Mouse (Mus musculus) limb, embryonic 11.5 days (tissue): ENCODE measurements around the gene Hist1h4d. TPM values are rescaled to one million over a fixed set of nuclear protein-coding genes. Genes with fewer than 3 reads are reported as not detected.
"Not testable (repeated sequence)": the region's sequence is repeated elsewhere in the genome, so short reads cannot be mapped to it uniquely, and the experiment has no call there.

Source experiments
- ATAC-seq: fragments of 200-750 bp; cut with Nextera tagmentation; 2 replicates; pipeline ENCODE4 v1.8.0; 2017; ENCODE audit warnings: low read depth; ENCODE audit not compliant: insufficient number of reproducible peaks, low FRiP score, low TSS enrichment
- DNase-seq: peaks from one replicate; pipeline ENCODE4 v3.0.0-alpha.2; 2015; ENCODE audit warnings: low spot score
- H3K27ac ChIP-seq: fragments of 300-500 bp; sonication (generic); replicated peaks from 2 replicates; pipeline ENCODE4 v1.5.1; 2014; ENCODE audit warnings: low read depth, mild to moderate bottlenecking, low read length
- H3K27me3 ChIP-seq: fragments of 300-500 bp; sonication (generic); 2 replicates; pipeline ENCODE4 v1.6.1; 2014; ENCODE audit warnings: mild to moderate bottlenecking, low read length, mixed read lengths; ENCODE audit not compliant: control insufficient read depth, insufficient read depth
- H3K36me3 ChIP-seq: fragments of 300-500 bp; sonication (generic); 2 replicates; pipeline ENCODE4 v1.6.1; 2014; ENCODE audit warnings: mild to moderate bottlenecking, low read length, moderate library complexity, mixed read lengths; ENCODE audit not compliant: control insufficient read depth, insufficient read depth
- H3K4me1 ChIP-seq: fragments of 300-500 bp; sonication (generic); 2 replicates; pipeline ENCODE4 v1.6.1; 2014; ENCODE audit warnings: low read length, mixed read lengths; ENCODE audit not compliant: control insufficient read depth, insufficient read depth
- H3K4me2 ChIP-seq: fragments of 300-500 bp; sonication (generic); 2 replicates; pipeline ENCODE4 v1.6.1; 2014; ENCODE audit warnings: low read depth, mild to moderate bottlenecking, moderate library complexity; ENCODE audit not compliant: severe bottlenecking
- H3K4me3 ChIP-seq: fragments of 300-500 bp; sonication (generic); 2 replicates; pipeline ENCODE4 v1.5.1; 2014; ENCODE audit warnings: low read depth, low read length
- H3K9ac ChIP-seq: fragments of 300-500 bp; sonication (generic); 2 replicates; pipeline ENCODE4 v1.6.1; 2014; ENCODE audit warnings: mild to moderate bottlenecking, low read length
- H3K9me3 ChIP-seq: fragments of 300-500 bp; sonication (generic); 2 replicates; pipeline ENCODE4 v1.6.1; 2016; ENCODE audit warnings: low read length; ENCODE audit not compliant: control insufficient read depth
- WGBS: fragments of 180-500 bp; shearing (Covaris S2); extraction: QIAGEN DNeasy Blood & Tissue Kit; methylation state at CpG from one replicate; pipeline ENCODE4 v1.1.7; 2014; 5-methylcytosine and 5-hydroxymethylcytosine counted together
- polyA plus RNA-seq: library from polyadenylated mRNA; unstranded; fragments of >200 nt; fragmentation: Nextera tagmentation; extraction: Ambion mirVana; gene quantifications from 2 replicates; pipeline ENCODE4 v1.2.1, GENCODE M21; 2014

Hist1h4d gene
- polyA plus RNA-seq, 1 experiment from 2014 or later: 134 TPM

DNA sequence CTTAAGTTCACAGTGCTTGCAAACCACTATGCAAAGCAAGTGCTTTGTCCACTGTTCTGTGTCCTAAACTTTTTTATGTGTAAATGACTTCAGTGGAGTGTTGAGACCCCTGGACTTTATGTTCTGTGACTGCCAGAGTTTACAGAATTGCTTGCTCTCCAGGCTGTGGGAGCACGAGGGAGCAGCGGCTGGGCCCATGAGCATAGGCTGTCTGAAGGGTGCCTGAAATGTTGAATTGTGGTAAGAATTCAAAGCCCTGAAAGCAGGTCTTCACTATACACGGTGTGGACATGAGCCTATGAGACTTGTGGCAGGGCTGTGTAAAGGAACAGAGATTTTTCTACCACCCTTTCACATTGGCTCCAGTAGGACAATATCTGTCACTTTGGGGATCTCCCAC is 30.2 kb downstream of the Hist1h4d start:
- ATAC-seq: no peak
- H3K4me3 ChIP-seq: no peak overlapping the region
- H3K27ac ChIP-seq: no peak overlapping the region

GRCm38 (mm10) chr13:23620056-23620732 is 38.8 kb downstream of the Hist1h4d start:
- Histone ChIP-seq H3K4me2 (peak overlapping the region; percentile 94), H3K4me3 (peak overlapping the region; percentile 70), H3K4me1 (peaks cover 4% of the 10 kb centered on the region; the same call in 1 of the 2 replicates), H3K36me3 (no peaks in the 10 kb centered on the region), H3K27me3 (no peaks in the 10 kb centered on the region), H3K9me3 (no peaks in the 10 kb centered on the region), H3K27ac (peak overlapping the region; percentile 99), H3K9ac (peak overlapping the region; percentile 49)
- DNase-seq (peak; percentile 25), ATAC-seq (no peak)
- WGBS: 56% methylated on average over 12 of the region's 12 CpGs

More for the DNA sequence above, 30.2 kb downstream of the Hist1h4d start:
- no peaks in the 10 kb centered on the region for H3K36me3 ChIP-seq
- no peaks in the 10 kb centered on the region for H3K27me3 ChIP-seq
- no peak overlapping the region for H3K9ac ChIP-seq
- no peak for DNase-seq
- WGBS: 89% methylated on average over 3 of the region's 3 CpGs
- H3K4me2 ChIP-seq: no peak overlapping the region
- no peaks in the 10 kb centered on the region for H3K9me3 ChIP-seq
- no peaks in the 10 kb centered on the region for H3K4me1 ChIP-seq

- H3K9me3 ChIP-seq: no peaks in the 10 kb centered on the region
- no peaks in the 10 kb centered on the region for H3K36me3 ChIP-seq
- WGBS: 1% methylated on average over 27 of the region's 27 CpGs
- H3K9ac ChIP-seq: peak within 1 kb of the TSS; percentile 95
- no peaks in the 10 kb centered on the region for H3K27me3 ChIP-seq
- H3K27ac ChIP-seq: peak within 1 kb of the TSS; percentile 99
- DNase-seq: peak; percentile 75
- ATAC-seq: peak; percentile 89
- peak within 1 kb of the TSS; percentile 70 for H3K4me3 ChIP-seq
- peak within 1 kb of the TSS; percentile 94 for H3K4me2 ChIP-seq
- H3K4me1 ChIP-seq: peaks cover 4% of the 10 kb centered on the region; the same call in 1 of the 2 replicates
Measured at GRCm38 (mm10) chr13:23620733-23621531, 39.5 kb downstream of the Hist1h4d start, which contains the start of gene Hist1h2be. TSS of gene Hist1h2be (minus strand) at chr13:23621124.

- under 1% methylated on average over 18 of the region's 18 CpGs for WGBS
- Histone ChIP-seq H3K4me2 (peak overlapping the region; percentile 94), H3K4me3 (peak overlapping the region; percentile 70), H3K9me3 (no peaks in the 10 kb centered on the region), H3K27ac (peak overlapping the region; percentile 99), H3K36me3 (no peaks in the 10 kb centered on the region), H3K4me1 (peaks cover 4% of the 10 kb centered on the region; the same call in 1 of the 2 replicates), H3K27me3 (no peaks in the 10 kb centered on the region), H3K9ac (peak overlapping the region; percentile 95)
- DNase-seq (peak; percentile 86), ATAC-seq (peak; percentile 88)
Measured at GRCm38 (mm10) chr13:23621532-23622174, 40.3 kb downstream of the Hist1h4d start.

DNA sequence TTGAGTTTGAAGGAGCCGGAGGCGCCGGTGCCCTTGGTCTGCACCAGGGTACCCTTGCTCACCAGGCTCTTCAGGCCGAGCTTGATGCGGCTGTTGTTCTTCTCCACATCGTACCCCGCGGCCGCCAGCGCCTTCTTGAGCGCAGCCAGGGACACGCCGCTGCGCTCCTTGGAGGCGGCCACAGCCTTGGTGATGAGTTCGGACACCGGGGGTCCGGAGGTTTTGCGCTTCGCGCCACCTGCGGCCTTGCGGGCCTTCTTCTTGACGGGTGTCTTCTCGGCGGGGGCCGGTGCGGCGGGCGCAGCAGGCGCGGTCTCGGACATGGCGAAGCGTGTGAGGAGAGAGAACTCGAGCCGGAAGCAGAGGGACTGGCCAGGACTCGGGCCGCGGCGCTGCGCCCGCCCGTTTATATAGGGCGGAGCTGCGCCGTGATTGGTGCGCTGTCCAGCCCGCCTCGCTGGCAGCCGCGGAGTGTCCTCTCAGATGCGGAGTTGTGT is 40.8 kb downstream of the Hist1h4d start, which contains the start of gene Hist1h1e:
Gene Hist1h1e, minus strand, starts transcription at position 384 of the 497 bp plus-strand sequence.
- not testable (repeated sequence) for H3K27me3 ChIP-seq, H3K36me3 ChIP-seq, H3K4me1 ChIP-seq, H3K9me3 ChIP-seq
- Histone ChIP-seq H3K27ac (peak within 1 kb of the TSS; percentile 99), H3K4me2 (peak within 1 kb of the TSS; percentile 94), H3K4me3 (peak within 1 kb of the TSS; percentile 70), H3K9ac (peak within 1 kb of the TSS; percentile 95)
- ATAC-seq (peak; percentile 92), DNase-seq (peak; percentile 95)
- WGBS: under 1% methylated on average over 52 of the region's 53 CpGs

- H3K9ac ChIP-seq: peak overlapping the region; percentile 95
- H3K36me3 ChIP-seq: no peaks in the 10 kb centered on the region
- no peaks in the 10 kb centered on the region for H3K9me3 ChIP-seq
- peak overlapping the region; percentile 94 for H3K4me2 ChIP-seq
- H3K4me1 ChIP-seq: peaks cover 4% of the 10 kb centered on the region; the same call in 1 of the 2 replicates
- no peaks in the 10 kb centered on the region for H3K27me3 ChIP-seq
- peak overlapping the region; percentile 70 for H3K4me3 ChIP-seq
- WGBS: 31% methylated on average over 7 of the region's 7 CpGs
- ATAC-seq (no peak), DNase-seq (peak; percentile 32)
- peak overlapping the region; percentile 99 for H3K27ac ChIP-seq
Measured at GRCm38 (mm10) chr13:23622861-23623450, 41.6 kb downstream of the Hist1h4d start.

GRCm38 (mm10) chr13:23630653-23631052 is 49.3 kb downstream of the Hist1h4d start:
- ATAC-seq (no peak), DNase-seq (no peak)
- Histone ChIP-seq H3K4me1 (no peaks in the 10 kb centered on the region), H3K4me2 (no peak overlapping the region), H3K27ac (no peak overlapping the region), H3K9me3 (no peaks in the 10 kb centered on the region), H3K27me3 (no peaks in the 10 kb centered on the region), H3K4me3 (no peak overlapping the region), H3K9ac (no peak overlapping the region), H3K36me3 (no peaks in the 10 kb centered on the region)
- 27% methylated on average over 1 of the region's 1 CpGs for WGBS
